Mouse (Mus musculus): ENCODE data around the gene Tnrc18. TPM values are rescaled to one million over a fixed set of nuclear protein-coding genes. Genes with fewer than 3 reads are reported as not detected.

Gene Tnrc18
- polyA plus RNA-seq, 1 experiment = 35.9 TPM

GRCm38 (mm10) chr5:142719897-142720296 lies 97.6 kb downstream of the Tnrc18 start:
- no peaks in the 10 kb centered on the region for H3K27me3 ChIP-seq (ENCODE audit: control insufficient read depth, insufficient read depth, low read length)
- TF ChIP-seq POLR2A (IDR thresholded peaks at IDR 0.05; ENCODE audit: control insufficient read depth, low read depth, low read length) = no peak
- no peak for TF ChIP-seq CTCF (IDR thresholded peaks at IDR 0.05; ENCODE audit: control insufficient read depth, insufficient read depth, insufficient replicate concordance, low read depth, low read length)
- no peak overlapping the region for H3K27ac ChIP-seq (ENCODE audit: control insufficient read depth, insufficient read depth, low read depth, low read length)
- H3K4me3 ChIP-seq (ENCODE audit: control insufficient read depth, low read depth, low read length) = no peak overlapping the region
- H3K4me1 ChIP-seq (ENCODE audit: control insufficient read depth, insufficient read depth, low read length) = peaks cover 13% of the 10 kb centered on the region
- H3K36me3 ChIP-seq (ENCODE audit: control insufficient read depth, insufficient read depth, low read length) = no peaks in the 10 kb centered on the region

- Histone ChIP-seq H3K27me3 (ENCODE audit: control insufficient read depth, insufficient read depth, low read length) (no peaks in the 10 kb centered on the region), H3K36me3 (ENCODE audit: control insufficient read depth, insufficient read depth, low read length) (no peaks in the 10 kb centered on the region), H3K4me1 (ENCODE audit: control insufficient read depth, insufficient read depth, low read length) (peaks cover 10% of the 10 kb centered on the region), H3K27ac (ENCODE audit: control insufficient read depth, insufficient read depth, low read depth, low read length) (no peak overlapping the region), H3K4me3 (ENCODE audit: control insufficient read depth, low read depth, low read length) (no peak overlapping the region)
- no peak for TF ChIP-seq POLR2A (IDR thresholded peaks at IDR 0.05; ENCODE audit: control insufficient read depth, low read depth, low read length)
- no peak for TF ChIP-seq CTCF (IDR thresholded peaks at IDR 0.05; ENCODE audit: control insufficient read depth, insufficient read depth, insufficient replicate concordance, low read depth, low read length)
Observed at GRCm38 (mm10) chr5:142718486-142718885, 99.0 kb downstream of the Tnrc18 start.

GRCm38 (mm10) chr5:142718037-142718436 lies 99.4 kb downstream of the Tnrc18 start:
- Histone ChIP-seq H3K4me3 (ENCODE audit: control insufficient read depth, low read depth, low read length) (no peak overlapping the region), H3K36me3 (ENCODE audit: control insufficient read depth, insufficient read depth, low read length) (no peaks in the 10 kb centered on the region), H3K27me3 (ENCODE audit: control insufficient read depth, insufficient read depth, low read length) (no peaks in the 10 kb centered on the region), H3K4me1 (ENCODE audit: control insufficient read depth, insufficient read depth, low read length) (peaks cover 10% of the 10 kb centered on the region), H3K27ac (ENCODE audit: control insufficient read depth, insufficient read depth, low read depth, low read length) (no peak overlapping the region)
- TF ChIP-seq POLR2A (IDR thresholded peaks at IDR 0.05; ENCODE audit: control insufficient read depth, low read depth, low read length) (no peak), CTCF (IDR thresholded peaks at IDR 0.05; ENCODE audit: control insufficient read depth, insufficient read depth, insufficient replicate concordance, low read depth, low read length) (peak; percentile 97)

- Histone ChIP-seq H3K4me3 (ENCODE audit: control insufficient read depth, low read depth, low read length) (no peak overlapping the region), H3K27me3 (ENCODE audit: control insufficient read depth, insufficient read depth, low read length) (no peaks in the 10 kb centered on the region), H3K27ac (ENCODE audit: control insufficient read depth, insufficient read depth, low read depth, low read length) (no peak overlapping the region), H3K4me1 (ENCODE audit: control insufficient read depth, insufficient read depth, low read length) (peaks cover under 1% of the 10 kb centered on the region; the same call in 1 of the 2 replicates), H3K36me3 (ENCODE audit: control insufficient read depth, insufficient read depth, low read length) (no peaks in the 10 kb centered on the region)
- no peak for TF ChIP-seq CTCF (IDR thresholded peaks at IDR 0.05; ENCODE audit: control insufficient read depth, insufficient read depth, insufficient replicate concordance, low read depth, low read length)
- no peak for TF ChIP-seq POLR2A (IDR thresholded peaks at IDR 0.05; ENCODE audit: control insufficient read depth, low read depth, low read length)
Observed at GRCm38 (mm10) chr5:142716056-142716455, 101.4 kb downstream of the Tnrc18 start.

GRCm38 (mm10) chr5:142715059-142715458 lies 102.4 kb downstream of the Tnrc18 start:
- TF ChIP-seq POLR2A (IDR thresholded peaks at IDR 0.05; ENCODE audit: control insufficient read depth, low read depth, low read length) (no peak), CTCF (IDR thresholded peaks at IDR 0.05; ENCODE audit: control insufficient read depth, insufficient read depth, insufficient replicate concordance, low read depth, low read length) (no peak)
- H3K36me3 ChIP-seq (ENCODE audit: control insufficient read depth, insufficient read depth, low read length) = no peaks in the 10 kb centered on the region
- no peaks in the 10 kb centered on the region for H3K27me3 ChIP-seq (ENCODE audit: control insufficient read depth, insufficient read depth, low read length)

GRCm38 (mm10) chr5:142713966-142714365 lies 103.5 kb downstream of the Tnrc18 start:
- Histone ChIP-seq H3K27ac (ENCODE audit: control insufficient read depth, insufficient read depth, low read depth, low read length) (no peak overlapping the region), H3K27me3 (ENCODE audit: control insufficient read depth, insufficient read depth, low read length) (no peaks in the 10 kb centered on the region), H3K4me1 (ENCODE audit: control insufficient read depth, insufficient read depth, low read length) (no peaks in the 10 kb centered on the region), H3K4me3 (ENCODE audit: control insufficient read depth, low read depth, low read length) (no peak overlapping the region), H3K36me3 (ENCODE audit: control insufficient read depth, insufficient read depth, low read length) (no peaks in the 10 kb centered on the region)
- TF ChIP-seq CTCF (IDR thresholded peaks at IDR 0.05; ENCODE audit: control insufficient read depth, insufficient read depth, insufficient replicate concordance, low read depth, low read length) = peak; percentile 2; the same call in 1 of the 2 replicates
- TF ChIP-seq POLR2A (IDR thresholded peaks at IDR 0.05; ENCODE audit: control insufficient read depth, low read depth, low read length) = no peak

More at GRCm38 (mm10) chr5:142715059-142715458, 102.4 kb downstream of the Tnrc18 start:
- Histone ChIP-seq H3K27ac (ENCODE audit: control insufficient read depth, insufficient read depth, low read depth, low read length) (no peak overlapping the region), H3K4me1 (ENCODE audit: control insufficient read depth, insufficient read depth, low read length) (no peaks in the 10 kb centered on the region), H3K4me3 (ENCODE audit: control insufficient read depth, low read depth, low read length) (no peak overlapping the region)

- Histone ChIP-seq H3K36me3 (ENCODE audit: control insufficient read depth, insufficient read depth, low read length) (no peaks in the 10 kb centered on the region), H3K27ac (ENCODE audit: control insufficient read depth, insufficient read depth, low read depth, low read length) (no peak overlapping the region), H3K4me3 (ENCODE audit: control insufficient read depth, low read depth, low read length) (no peak overlapping the region), H3K27me3 (ENCODE audit: control insufficient read depth, insufficient read depth, low read length) (no peaks in the 10 kb centered on the region), H3K4me1 (ENCODE audit: control insufficient read depth, insufficient read depth, low read length) (no peaks in the 10 kb centered on the region)
- TF ChIP-seq CTCF (IDR thresholded peaks at IDR 0.05; ENCODE audit: control insufficient read depth, insufficient read depth, insufficient replicate concordance, low read depth, low read length) = peak; percentile 64; the same call in 1 of the 2 replicates
- TF ChIP-seq POLR2A (IDR thresholded peaks at IDR 0.05; ENCODE audit: control insufficient read depth, low read depth, low read length) = no peak
Observed at GRCm38 (mm10) chr5:142712373-142712772, 105.1 kb downstream of the Tnrc18 start.

- Histone ChIP-seq H3K27ac (ENCODE audit: control insufficient read depth, insufficient read depth, low read depth, low read length) (no peak overlapping the region), H3K36me3 (ENCODE audit: control insufficient read depth, insufficient read depth, low read length) (no peaks in the 10 kb centered on the region)
- TF ChIP-seq POLR2A (IDR thresholded peaks at IDR 0.05; ENCODE audit: control insufficient read depth, low read depth, low read length) = no peak
- TF ChIP-seq CTCF (IDR thresholded peaks at IDR 0.05; ENCODE audit: control insufficient read depth, insufficient read depth, insufficient replicate concordance, low read depth, low read length) = no peak
Observed at GRCm38 (mm10) chr5:142709436-142709835, 108.0 kb downstream of the Tnrc18 start.

More at GRCm38 (mm10) chr5:142709436-142709835, 108.0 kb downstream of the Tnrc18 start:
- Histone ChIP-seq H3K4me1 (ENCODE audit: control insufficient read depth, insufficient read depth, low read length) (no peaks in the 10 kb centered on the region), H3K27me3 (ENCODE audit: control insufficient read depth, insufficient read depth, low read length) (no peaks in the 10 kb centered on the region), H3K4me3 (ENCODE audit: control insufficient read depth, low read depth, low read length) (no peak overlapping the region)

Data from testis, adult 2 months (tissue).